Mouse (Mus musculus): ENCODE measurements around the gene Nufip1. TPM values are rescaled to one million over a fixed set of nuclear protein-coding genes. Genes with fewer than 3 reads are reported as not detected.
A peak's percentile ranks its signal among the peaks of the same experiment; 100 is the strongest.

Gene Nufip1
- polyA plus RNA-seq, 1 experiment from 2014 or later = 19.2 TPM

GRCm38 (mm10) chr14:76120472-76120871 is 9.8 kb downstream of the Nufip1 start:
- H3K4me3 ChIP-seq (ENCODE audit: low read depth, low read length) = no peak overlapping the region
- WGBS = 83% methylated on average over 4 of the region's 4 CpGs
- H3K4me1 ChIP-seq (replicated peaks; ENCODE audit: control insufficient read depth, insufficient read depth, low read length) = no peaks in the 10 kb centered on the region
- H3K9me3 ChIP-seq (ENCODE audit: control insufficient read depth, low read length) = no peaks in the 10 kb centered on the region
- DNase-seq (ENCODE audit: low spot score) (no peak), ATAC-seq (replicated peaks; ENCODE audit: low FRiP score) (no peak)
- H3K36me3 ChIP-seq (ENCODE audit: control insufficient read depth, insufficient read depth, low read length) = no peaks in the 10 kb centered on the region; the same call in 1 of the 2 replicates
- H3K9ac ChIP-seq (ENCODE audit: low read length) = no peak overlapping the region
- H3K4me2 ChIP-seq (ENCODE audit: low read depth, low read length, severe bottlenecking) = no peak overlapping the region
- H3K27ac ChIP-seq (ENCODE audit: low read depth, low read length) = no peak overlapping the region
- no peaks in the 10 kb centered on the region for H3K27me3 ChIP-seq (ENCODE audit: control insufficient read depth, insufficient read depth, low read length)

GRCm38 (mm10) chr14:76121901-76122662 is 11.4 kb downstream of the Nufip1 start:
- H3K9me3 ChIP-seq (ENCODE audit: control insufficient read depth, low read length) = no peaks in the 10 kb centered on the region
- no peaks in the 10 kb centered on the region for H3K4me1 ChIP-seq (replicated peaks; ENCODE audit: control insufficient read depth, insufficient read depth, low read length)
- peaks cover 2% of the 10 kb centered on the region; the same call in 1 of the 2 replicates for H3K36me3 ChIP-seq (ENCODE audit: control insufficient read depth, insufficient read depth, low read length)
- H3K27ac ChIP-seq (ENCODE audit: low read depth, low read length) = no peak overlapping the region
- peak; percentile 63 for DNase-seq (ENCODE audit: low spot score)
- H3K27me3 ChIP-seq (ENCODE audit: control insufficient read depth, insufficient read depth, low read length) = no peaks in the 10 kb centered on the region
- no peak for ATAC-seq (replicated peaks; ENCODE audit: low FRiP score)
- H3K4me3 ChIP-seq (ENCODE audit: low read depth, low read length) = no peak overlapping the region
- WGBS = 60% methylated on average over 6 of the region's 6 CpGs
- H3K4me2 ChIP-seq (ENCODE audit: low read depth, low read length, severe bottlenecking) = no peak overlapping the region
- no peak overlapping the region for H3K9ac ChIP-seq (ENCODE audit: low read length)

DNA sequence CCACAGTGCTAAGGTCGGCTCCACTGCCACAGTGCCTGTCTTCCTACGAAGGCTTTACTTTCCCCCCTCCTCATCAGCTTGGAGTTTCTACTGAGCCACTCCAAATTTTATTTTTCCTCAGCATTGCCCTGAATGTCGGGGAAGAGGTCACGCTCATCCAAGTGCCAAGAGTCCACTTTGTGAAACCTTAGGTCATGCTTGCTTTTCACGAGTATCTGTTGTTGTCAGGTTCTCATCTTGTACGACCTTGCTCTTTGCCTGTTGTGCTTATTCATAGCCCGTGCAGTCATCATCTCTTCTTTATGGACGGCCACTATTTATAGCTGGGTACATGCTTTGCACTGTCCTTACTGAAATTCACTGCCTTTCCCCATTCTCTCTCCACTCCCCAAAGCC is 12.0 kb downstream of the Nufip1 start:
- Histone ChIP-seq H3K9me3 (ENCODE audit: control insufficient read depth, low read length) (no peaks in the 10 kb centered on the region), H3K27ac (ENCODE audit: low read depth, low read length) (no peak overlapping the region), H3K4me3 (ENCODE audit: low read depth, low read length) (no peak overlapping the region), H3K27me3 (ENCODE audit: control insufficient read depth, insufficient read depth, low read length) (no peaks in the 10 kb centered on the region), H3K36me3 (ENCODE audit: control insufficient read depth, insufficient read depth, low read length) (peaks cover 3% of the 10 kb centered on the region; the same call in 1 of the 2 replicates), H3K4me1 (replicated peaks; ENCODE audit: control insufficient read depth, insufficient read depth, low read length) (no peaks in the 10 kb centered on the region), H3K9ac (ENCODE audit: low read length) (no peak overlapping the region), H3K4me2 (ENCODE audit: low read depth, low read length, severe bottlenecking) (no peak overlapping the region)
- 95% methylated on average over 8 of the region's 8 CpGs for WGBS
- ATAC-seq (replicated peaks; ENCODE audit: low FRiP score) (no peak), DNase-seq (ENCODE audit: low spot score) (no peak)

DNA sequence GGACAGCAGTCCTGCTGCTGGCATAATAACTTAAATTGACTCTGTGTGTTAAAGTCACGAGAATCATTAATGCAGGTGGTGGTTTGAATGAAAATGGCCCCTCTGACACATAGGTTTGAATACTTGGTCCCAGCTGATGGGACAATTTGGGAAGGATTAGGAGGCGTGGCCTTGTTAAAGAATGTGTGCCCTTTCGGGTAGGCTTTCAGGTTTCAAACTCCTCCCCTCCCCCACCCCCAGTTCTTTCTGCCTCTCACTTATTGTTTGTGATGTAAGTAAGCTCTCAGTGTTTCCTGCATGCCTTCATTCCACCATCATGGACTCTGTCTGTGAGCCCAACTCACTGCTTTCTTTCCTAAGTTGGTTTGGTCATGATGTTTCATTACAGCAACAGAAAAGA is 16.6 kb downstream of the Nufip1 start:
- no peaks in the 10 kb centered on the region for H3K27me3 ChIP-seq (ENCODE audit: control insufficient read depth, insufficient read depth, low read length)
- H3K4me1 ChIP-seq (replicated peaks; ENCODE audit: control insufficient read depth, insufficient read depth, low read length) = no peaks in the 10 kb centered on the region
- H3K9ac ChIP-seq (ENCODE audit: low read length) = no peak overlapping the region
- ATAC-seq (replicated peaks; ENCODE audit: low FRiP score) = no peak
- 74% methylated on average over 3 of the region's 3 CpGs for WGBS
- H3K27ac ChIP-seq (ENCODE audit: low read depth, low read length) = no peak overlapping the region
- no peak for DNase-seq (ENCODE audit: low spot score)
- H3K9me3 ChIP-seq (ENCODE audit: control insufficient read depth, low read length) = no peaks in the 10 kb centered on the region
- H3K4me3 ChIP-seq (ENCODE audit: low read depth, low read length) = no peak overlapping the region
- H3K4me2 ChIP-seq (ENCODE audit: low read depth, low read length, severe bottlenecking) = no peak overlapping the region
- peaks cover 3% of the 10 kb centered on the region; the same call in 1 of the 2 replicates for H3K36me3 ChIP-seq (ENCODE audit: control insufficient read depth, insufficient read depth, low read length)

DNA sequence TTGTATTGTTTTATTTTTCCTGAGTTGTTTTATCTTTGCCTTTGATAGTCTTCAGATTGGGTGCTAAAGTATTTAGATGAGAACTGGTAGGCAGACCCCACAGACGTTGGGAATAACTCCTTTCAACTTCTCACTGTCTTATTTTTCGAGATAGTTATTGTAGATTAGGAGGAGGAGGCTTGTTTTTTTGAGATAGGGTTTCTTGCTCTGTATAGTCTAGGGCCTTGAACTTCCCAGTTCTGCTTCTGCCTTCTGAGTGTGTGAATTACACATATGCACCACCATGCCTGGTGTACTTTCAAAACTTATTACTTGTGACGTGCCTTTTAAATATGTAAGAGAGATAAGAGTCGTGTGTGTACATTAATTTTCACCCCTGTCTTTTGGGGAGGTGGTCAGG is 17.5 kb downstream of the Nufip1 start:
- Histone ChIP-seq H3K9ac (ENCODE audit: low read length) (no peak overlapping the region), H3K27ac (ENCODE audit: low read depth, low read length) (no peak overlapping the region), H3K9me3 (ENCODE audit: control insufficient read depth, low read length) (no peaks in the 10 kb centered on the region), H3K4me1 (replicated peaks; ENCODE audit: control insufficient read depth, insufficient read depth, low read length) (no peaks in the 10 kb centered on the region), H3K4me2 (ENCODE audit: low read depth, low read length, severe bottlenecking) (no peak overlapping the region), H3K4me3 (ENCODE audit: low read depth, low read length) (no peak overlapping the region), H3K27me3 (ENCODE audit: control insufficient read depth, insufficient read depth, low read length) (no peaks in the 10 kb centered on the region), H3K36me3 (ENCODE audit: control insufficient read depth, insufficient read depth, low read length) (peaks cover 9% of the 10 kb centered on the region; the same call in 1 of the 2 replicates)
- WGBS = 93% methylated on average over 4 of the region's 4 CpGs
- ATAC-seq (replicated peaks; ENCODE audit: low FRiP score) (no peak), DNase-seq (ENCODE audit: low spot score) (no peak)

- 97% methylated on average over 4 of the region's 4 CpGs for WGBS
Observed at GRCm38 (mm10) chr14:76134975-76135374, 24.3 kb downstream of the Nufip1 start.

GRCm38 (mm10) chr14:76145248-76145647 is 34.6 kb downstream of the Nufip1 start:
- no peaks in the 10 kb centered on the region for H3K27me3 ChIP-seq (ENCODE audit: control insufficient read depth, insufficient read depth, low read length)
- H3K9me3 ChIP-seq (ENCODE audit: control insufficient read depth, low read length) = no peaks in the 10 kb centered on the region
- H3K4me3 ChIP-seq (ENCODE audit: low read depth, low read length) = no peak overlapping the region
- no peak for ATAC-seq (replicated peaks; ENCODE audit: low FRiP score)
- 81% methylated on average over 1 of the region's 1 CpGs for WGBS
- no peak overlapping the region for H3K27ac ChIP-seq (ENCODE audit: low read depth, low read length)
- H3K36me3 ChIP-seq (ENCODE audit: control insufficient read depth, insufficient read depth, low read length) = no peaks in the 10 kb centered on the region
- no peak for DNase-seq (ENCODE audit: low spot score)
- H3K4me2 ChIP-seq (ENCODE audit: low read depth, low read length, severe bottlenecking) = no peak overlapping the region
- H3K4me1 ChIP-seq (replicated peaks; ENCODE audit: control insufficient read depth, insufficient read depth, low read length) = no peaks in the 10 kb centered on the region
- H3K9ac ChIP-seq (ENCODE audit: low read length) = no peak overlapping the region

More at GRCm38 (mm10) chr14:76134975-76135374, 24.3 kb downstream of the Nufip1 start:
- Histone ChIP-seq H3K4me2 (ENCODE audit: low read depth, low read length, severe bottlenecking) (no peak overlapping the region), H3K9ac (ENCODE audit: low read length) (no peak overlapping the region), H3K9me3 (ENCODE audit: control insufficient read depth, low read length) (no peaks in the 10 kb centered on the region), H3K27me3 (ENCODE audit: control insufficient read depth, insufficient read depth, low read length) (no peaks in the 10 kb centered on the region), H3K4me3 (ENCODE audit: low read depth, low read length) (no peak overlapping the region), H3K4me1 (replicated peaks; ENCODE audit: control insufficient read depth, insufficient read depth, low read length) (no peaks in the 10 kb centered on the region), H3K36me3 (ENCODE audit: control insufficient read depth, insufficient read depth, low read length) (peaks cover 10% of the 10 kb centered on the region; the same call in 1 of the 2 replicates), H3K27ac (ENCODE audit: low read depth, low read length) (no peak overlapping the region)
- ATAC-seq (replicated peaks; ENCODE audit: low FRiP score) = no peak
- no peak for DNase-seq (ENCODE audit: low spot score)

DNA sequence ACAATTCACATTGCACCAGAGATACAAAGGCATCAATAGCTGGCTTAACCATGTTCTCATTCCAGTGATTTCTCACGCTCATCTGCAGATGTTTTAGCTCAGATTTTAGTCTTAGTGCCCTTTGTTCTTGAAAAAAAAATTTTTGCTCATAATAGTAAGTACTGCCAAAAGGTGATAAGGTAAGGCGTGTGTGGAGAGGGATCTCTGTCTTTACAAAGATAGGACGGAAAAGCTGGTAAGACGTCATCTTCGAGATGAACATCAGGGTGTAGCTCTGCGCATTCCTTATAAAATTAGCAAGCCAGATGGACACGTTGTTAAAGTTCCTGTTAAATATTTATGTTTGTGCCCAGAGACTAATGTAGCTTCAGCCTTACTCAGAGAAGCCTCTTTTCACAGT is 35.2 kb downstream of the Nufip1 start:
- ATAC-seq (replicated peaks; ENCODE audit: low FRiP score) = no peak
- H3K9me3 ChIP-seq (ENCODE audit: control insufficient read depth, low read length) = no peaks in the 10 kb centered on the region
- no peak overlapping the region for H3K9ac ChIP-seq (ENCODE audit: low read length)
- H3K36me3 ChIP-seq (ENCODE audit: control insufficient read depth, insufficient read depth, low read length) = no peaks in the 10 kb centered on the region
- no peaks in the 10 kb centered on the region for H3K27me3 ChIP-seq (ENCODE audit: control insufficient read depth, insufficient read depth, low read length)
- 0 out of 2 replicates have a peak, but pooled peaks cover 2% of the 10 kb centered on the region for H3K4me1 ChIP-seq (replicated peaks; ENCODE audit: control insufficient read depth, insufficient read depth, low read length)
- no peak overlapping the region for H3K4me2 ChIP-seq (ENCODE audit: low read depth, low read length, severe bottlenecking)
- DNase-seq (ENCODE audit: low spot score) = no peak
- WGBS = 61% methylated on average over 7 of the region's 7 CpGs
- no peak overlapping the region for H3K27ac ChIP-seq (ENCODE audit: low read depth, low read length)
- H3K4me3 ChIP-seq (ENCODE audit: low read depth, low read length) = no peak overlapping the region

DNA sequence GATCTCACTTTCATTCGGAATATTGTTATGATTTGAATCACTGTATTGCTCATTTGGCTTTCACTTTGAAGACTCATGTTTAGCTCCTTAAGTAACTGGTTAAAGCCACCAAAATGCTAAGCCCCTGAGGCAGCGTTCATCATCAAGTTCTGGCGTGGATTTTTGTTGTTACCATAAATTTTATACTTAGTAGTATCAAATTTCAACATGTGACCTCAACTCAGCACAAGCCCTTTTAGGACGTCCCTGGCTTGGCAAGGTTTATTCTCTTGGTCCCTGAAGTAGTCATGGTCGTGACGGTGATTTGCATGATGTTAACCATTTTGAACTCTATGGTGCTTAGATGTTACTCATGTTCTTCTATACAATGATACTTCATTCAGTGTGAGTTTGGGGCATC is 36.4 kb downstream of the Nufip1 start:
- DNase-seq (ENCODE audit: low spot score) = no peak
- ATAC-seq (replicated peaks; ENCODE audit: low FRiP score) = no peak
- Histone ChIP-seq H3K36me3 (ENCODE audit: control insufficient read depth, insufficient read depth, low read length) (no peaks in the 10 kb centered on the region), H3K27ac (ENCODE audit: low read depth, low read length) (no peak overlapping the region), H3K9ac (ENCODE audit: low read length) (no peak overlapping the region), H3K27me3 (ENCODE audit: control insufficient read depth, insufficient read depth, low read length) (no peaks in the 10 kb centered on the region), H3K4me2 (ENCODE audit: low read depth, low read length, severe bottlenecking) (no peak overlapping the region), H3K9me3 (ENCODE audit: control insufficient read depth, low read length) (no peaks in the 10 kb centered on the region), H3K4me3 (ENCODE audit: low read depth, low read length) (no peak overlapping the region), H3K4me1 (replicated peaks; ENCODE audit: control insufficient read depth, insufficient read depth, low read length) (peaks cover 2% of the 10 kb centered on the region; the same call in 1 of the 2 replicates)
- 83% methylated on average over 6 of the region's 6 CpGs for WGBS
